Mouse (Mus musculus) megakaryocyte, embryonic 14.5 days (primary cell): ENCODE results near the gene Pou4f2.

ENCODE experiments used
- FLI1 ChIP-seq: IDR thresholded peaks from 2 replicates; pipeline ENCODE4 v1.6.1; 2012; ENCODE audit warnings: low read length, inconsistent platforms, mixed read lengths
- GATA1 ChIP-seq: IDR thresholded peaks from 3 replicates; pipeline ENCODE4 v1.6.1; 2012; ENCODE audit warnings: mixed read lengths, low read length, inconsistent platforms, borderline replicate concordance

GRCm38 (mm10) chr8:78477051-78477829 is 40.8 kb upstream of the Pou4f2 start:
- TF ChIP-seq FLI1, result no peak
- no peak for TF ChIP-seq GATA1
